Mouse (Mus musculus): ENCODE measurements around the gene Bcl11a. TPM values are rescaled to one million over a fixed set of nuclear protein-coding genes. Genes with fewer than 3 reads are reported as not detected.

The Bcl11a gene
- total and polyA plus RNA-seq, 3 experiments = 37.0 to 112 (median 83.8) TPM

DNA sequence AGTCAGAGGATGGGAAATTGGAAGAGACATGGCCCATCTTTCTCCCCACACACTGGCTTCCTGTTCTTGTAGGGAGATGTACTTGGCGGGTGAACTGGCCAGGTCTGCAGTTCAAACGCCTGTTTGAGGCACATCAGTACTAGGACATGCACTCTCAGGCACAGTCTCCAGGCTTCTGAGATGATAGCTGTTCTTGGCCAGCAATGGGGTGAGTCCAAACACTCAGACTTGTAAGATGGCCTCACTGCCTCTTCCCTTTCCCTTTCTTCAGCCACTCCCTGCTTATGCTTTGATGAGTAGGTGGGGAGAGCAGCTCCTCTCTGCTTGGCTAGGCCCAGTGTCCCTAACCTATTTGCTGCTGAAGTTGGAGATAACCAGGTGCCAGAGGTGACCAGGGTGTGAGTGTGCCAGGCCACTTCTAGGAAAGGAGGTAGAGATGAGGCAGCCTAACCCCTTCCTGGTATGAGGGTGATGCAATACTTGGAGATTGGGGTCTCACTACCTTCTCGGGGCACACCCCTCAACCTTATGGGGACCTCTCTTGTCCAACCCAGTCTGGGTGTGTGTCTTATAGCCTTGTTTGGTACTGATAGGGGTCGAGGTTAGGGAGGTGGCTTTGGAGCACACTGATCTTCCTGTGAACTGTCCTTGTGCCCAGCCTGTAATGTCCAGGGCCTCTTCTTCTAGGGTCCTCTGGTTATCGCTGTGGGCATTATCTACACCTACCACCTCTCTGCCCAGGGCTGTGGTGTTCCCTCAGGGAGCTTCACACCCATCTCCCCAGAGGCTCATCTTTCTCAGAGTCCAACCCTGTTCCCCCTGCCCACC is 51.7 kb downstream of the Bcl11a start (continued):
- TF ChIP-seq MEF2A (IDR thresholded peaks at IDR 0.05; ENCODE audit: extremely low read depth, insufficient replicate concordance, low read depth, low read length, poor library complexity, severe bottlenecking) = no peak; the same call in 1 of the 2 replicates
- TF ChIP-seq ZMIZ1 (IDR thresholded peaks at IDR 0.05; ENCODE audit: low read depth, low read length) = 0 out of 2 replicates have a peak, but pooled peaks have one; percentile 43
- TF ChIP-seq ZKSCAN1 (IDR thresholded peaks at IDR 0.05; ENCODE audit: low read depth, low read length) = 0 out of 2 replicates have a peak, but pooled peaks have one; percentile 50
- no peak for TF ChIP-seq ELF1 (IDR thresholded peaks at IDR 0.05; ENCODE audit: low read depth, low read length)
- TF ChIP-seq GATA1 (IDR thresholded peaks at IDR 0.05; ENCODE audit: low read depth, low read length) = peak; percentile 16; the same call in 1 of the 2 replicates
- no peak for TF ChIP-seq NRF1 (IDR thresholded peaks at IDR 0.05; ENCODE audit: insufficient read depth, low read depth, low read length, poor library complexity, severe bottlenecking)
- TF ChIP-seq USF2 (IDR thresholded peaks at IDR 0.05; ENCODE audit: borderline replicate concordance in 1 of 2, insufficient read depth in 1 of 2, low read depth in 1 of 2, low read length in 2 of 2) = no peak
- no peak for TF ChIP-seq HCFC1 (IDR thresholded peaks at IDR 0.05; ENCODE audit: low read depth, low read length)
- TF ChIP-seq MXI1 (IDR thresholded peaks at IDR 0.05; ENCODE audit: low read depth, low read length) = 0 out of 2 replicates have a peak, but pooled peaks have one; percentile 3
- TF ChIP-seq UBTF (IDR thresholded peaks at IDR 0.05; ENCODE audit: borderline replicate concordance, insufficient read depth, low read depth, low read length) = no peak
- TF ChIP-seq NELFE (IDR thresholded peaks at IDR 0.05; ENCODE audit: low read depth, low read length) = peak; percentile 29; the same call in 1 of the 2 replicates
- TF ChIP-seq JUND (IDR thresholded peaks at IDR 0.05; ENCODE audit: low read depth, low read length) = 0 out of 2 replicates have a peak, but pooled peaks have one; percentile 54
- peak; percentile 43; the same call in 1 of the 2 replicates for TF ChIP-seq TCF12 (IDR thresholded peaks at IDR 0.05; ENCODE audit: low read depth, low read length)
- TF ChIP-seq BHLHE40 (IDR thresholded peaks at IDR 0.05; ENCODE audit: borderline replicate concordance, low read depth, low read length) = no peak
- no peak for TF ChIP-seq POLR2AphosphoS2 (IDR thresholded peaks at IDR 0.05; ENCODE audit: low read length)
- no peak; the same call in 1 of the 2 replicates for TF ChIP-seq MYB (IDR thresholded peaks at IDR 0.05; ENCODE audit: low read depth, low read length)
- TF ChIP-seq MAZ (IDR thresholded peaks at IDR 0.05; ENCODE audit: low read depth, low read length) = no peak

DNA sequence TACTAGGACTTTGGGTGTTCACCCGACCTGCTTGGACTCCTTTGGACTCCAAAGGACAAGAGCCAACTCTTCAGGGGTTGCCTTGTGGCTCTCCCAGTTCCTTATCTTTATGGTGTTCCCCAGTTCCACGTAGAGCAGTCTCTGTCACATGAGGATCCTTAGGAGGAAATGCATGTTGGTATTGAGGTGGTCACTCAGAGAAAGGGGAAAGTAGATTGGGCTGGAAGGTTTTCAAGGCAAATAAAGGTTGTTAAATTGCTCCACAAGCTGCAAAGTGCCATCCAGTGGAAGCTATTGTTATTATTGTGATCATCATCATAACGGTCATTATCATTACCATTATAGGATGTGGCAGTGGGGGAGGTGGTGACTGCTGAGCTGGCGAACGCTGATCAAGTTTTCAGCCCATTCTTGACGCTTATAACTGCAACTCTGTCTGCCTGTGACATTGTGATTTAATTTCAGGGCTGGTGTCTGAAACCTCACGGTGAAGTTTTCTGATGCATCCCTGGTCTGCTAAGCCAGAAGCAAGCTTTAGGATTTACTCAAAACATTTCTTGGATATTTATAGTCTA is 52.4 kb downstream of the Bcl11a start:
- H3K79me2 ChIP-seq (ENCODE audit: control insufficient read depth, insufficient read depth, low read length, poor library complexity) = peaks cover 87% of the 10 kb centered on the region
- peaks cover 71 to 89% of the 10 kb centered on the region in 2 experiments for H3K4me1 ChIP-seq (ENCODE audit: control insufficient read depth in 1 of 2, insufficient read depth in 2 of 2, low read length in 2 of 2)
- DNase-seq (ENCODE audit: low read depth, low spot score) = no peak
- H3K9ac ChIP-seq (ENCODE audit: control insufficient read depth, low read depth, low read length, poor library complexity, severe bottlenecking) = peak overlapping the region; percentile 9
- H3K4me3 ChIP-seq (ENCODE audit: control insufficient read depth in 1 of 2, insufficient read depth in 1 of 2, low read depth in 2 of 2, low read length in 2 of 2) = no peak overlapping the region
- no peaks in the 10 kb centered on the region for H3K27me3 ChIP-seq (ENCODE audit: control insufficient read depth in 1 of 2, insufficient read depth in 2 of 2, low read length in 2 of 2)
- H3K27ac ChIP-seq (ENCODE audit: control insufficient read depth, low read depth, low read length) = peak overlapping the region; percentile 91
- H3K36me3 ChIP-seq (ENCODE audit: control insufficient read depth in 1 of 2, insufficient read depth in 2 of 2, low read length in 2 of 2) = peaks cover 32 to 96% of the 10 kb centered on the region in 2 experiments
- H3K9me3 ChIP-seq (replicated peaks; ENCODE audit: insufficient read depth, low read length) = no peaks in the 10 kb centered on the region
- TF ChIP-seq RCOR1 (IDR thresholded peaks at IDR 0.05; ENCODE audit: low read depth, low read length) (no peak; the same call in 1 of the 2 replicates), MEF2A (IDR thresholded peaks at IDR 0.05; ENCODE audit: extremely low read depth, insufficient replicate concordance, low read depth, low read length, poor library complexity, severe bottlenecking) (no peak), MAX (IDR thresholded peaks at IDR 0.05; ENCODE audit: low read length) (no peak), ELF1 (IDR thresholded peaks at IDR 0.05; ENCODE audit: low read depth, low read length) (no peak), POLR2AphosphoS5 (IDR thresholded peaks at IDR 0.05; ENCODE audit: borderline replicate concordance, low read depth, low read length) (no peak), GATA1 (IDR thresholded peaks at IDR 0.05; ENCODE audit: low read depth, low read length) (peak; percentile 37; the same call in 1 of the 2 replicates), TAL1 (IDR thresholded peaks at IDR 0.05; ENCODE audit: low read length) (no peak), MYC (IDR thresholded peaks at IDR 0.05; ENCODE audit: low read depth, low read length) (peak; percentile 39; the same call in 1 of the 2 replicates), CHD1 (IDR thresholded peaks at IDR 0.05; ENCODE audit: low read depth, low read length) (no peak), TCF12 (IDR thresholded peaks at IDR 0.05; ENCODE audit: low read depth, low read length) (no peak), POLR2A (IDR thresholded peaks at IDR 0.05; ENCODE audit: control insufficient read depth in 1 of 2, insufficient read depth in 1 of 2, low read depth in 1 of 2, low read length in 2 of 2, poor library complexity in 1 of 2) (0 out of 4 replicates have a peak, but pooled peaks of 1 of the 2 experiments have one; percentile 10), USF1 (IDR thresholded peaks at IDR 0.05; ENCODE audit: low read depth, low read length) (peak; percentile 67; the same call in 1 of the 2 replicates), ETS1 (IDR thresholded peaks at IDR 0.05; ENCODE audit: low read depth, low read length) (peak; percentile 57), USF2 (IDR thresholded peaks at IDR 0.05; ENCODE audit: borderline replicate concordance in 1 of 2, insufficient read depth in 1 of 2, low read depth in 1 of 2, low read length in 2 of 2) (no peak), POLR2AphosphoS2 (IDR thresholded peaks at IDR 0.05; ENCODE audit: low read length) (peak; percentile 38; the same call in 1 of the 2 replicates), SIN3A (IDR thresholded peaks at IDR 0.05; ENCODE audit: low read length) (peak; percentile 43; the same call in 1 of the 2 replicates), GABPA (IDR thresholded peaks at IDR 0.05; ENCODE audit: low read depth, low read length) (no peak), CHD2 (IDR thresholded peaks at IDR 0.05; ENCODE audit: low read length) (no peak)

Data from MEL (cell line).